In genomic region chr4:70621431-70621837, GRCm38 (mm10) we compare ENCODE assay signal across 8 mouse cellular contexts.
DNase-seq lines count a peak whose midpoint lies in the region; ATAC-seq and TF ChIP-seq lines count a peak whose summit lies in the region.
"Had no signal": no experiment of that assay in that cellular context is flagged by ENCODE, and none has a peak within 500 bp of the region (broad histone marks: within the 10 kb centered on the region; RNA-seq: fewer than 3 reads in every experiment).

No protein-coding gene starts in this region.

- H3K27ac ChIP-seq in liver, postnatal 0 days (ENCODE audit: low read depth) = no peak overlapping the region
- H3K27ac ChIP-seq in liver, embryonic 12.5 days = no peak overlapping the region
- H3K27ac ChIP-seq: embryonic facial prominence, embryonic 13.5 days had no signal

- peak; percentile 53 for TF ChIP-seq CTCF in liver, postnatal 0 days (IDR thresholded peaks at IDR 0.05; ENCODE audit: low read depth)

- no peak overlapping the region for H3K9ac ChIP-seq in liver, postnatal 0 days (replicated peaks)
- no peak overlapping the region for H3K9ac ChIP-seq in liver, embryonic 12.5 days
- H3K9ac ChIP-seq: embryonic facial prominence, embryonic 13.5 days had no signal

- H3K4me2 ChIP-seq in liver, postnatal 0 days (ENCODE audit: low read depth, low read length) = no peak overlapping the region
- H3K4me2 ChIP-seq in liver, embryonic 12.5 days = no peak overlapping the region
- H3K4me2 ChIP-seq: embryonic facial prominence, embryonic 13.5 days had no signal

- DNase-seq in liver, postnatal 0 days = no peak
- DNase-seq in adrenal gland, adult 8-10 months = peak; percentile 40
- DNase-seq in gonadal fat pad, adult 2 months (ENCODE audit: low read depth) = peak; percentile 40
- DNase-seq in retina, embryonic 14.5 days (ENCODE audit: low spot score) = peak; percentile 59
- no peak for DNase-seq in cerebellum, postnatal 25 days
- DNase-seq in cerebellum, postnatal 4 days (ENCODE audit: low spot score in 2 of 2) = no peak

- no peaks in the 10 kb centered on the region for H3K27me3 ChIP-seq in liver, postnatal 0 days (ENCODE audit: insufficient read depth, low read length)
- H3K27me3 ChIP-seq in liver, embryonic 12.5 days (replicated peaks) = no peaks in the 10 kb centered on the region
- H3K27me3 ChIP-seq: embryonic facial prominence, embryonic 13.5 days had no signal

- no peaks in the 10 kb centered on the region for H3K9me3 ChIP-seq in liver, postnatal 0 days (ENCODE audit: low read length)
- H3K9me3 ChIP-seq in liver, embryonic 12.5 days (replicated peaks) = no peaks in the 10 kb centered on the region
- H3K9me3 ChIP-seq: embryonic facial prominence, embryonic 13.5 days had no signal

- ATAC-seq in liver, postnatal 0 days = peak; percentile 35; the same call in 1 of the 2 replicates
- no peak for ATAC-seq in liver, embryonic 12.5 days

- whole genome bisulfite sequencing in liver, postnatal 0 days (ENCODE audit: insufficient replicate concordance) = 52% methylated on average over 2 of the region's 2 CpGs
- WGBS in liver, embryonic 12.5 days (ENCODE audit: insufficient replicate concordance) = 44% methylated on average over 2 of the region's 2 CpGs

- no peak overlapping the region for H3K4me3 ChIP-seq in liver, postnatal 0 days (ENCODE audit: low read depth, low read length)
- no peak overlapping the region for H3K4me3 ChIP-seq in liver, embryonic 12.5 days
- H3K4me3 ChIP-seq: embryonic facial prominence, embryonic 13.5 days had no signal

- TF ChIP-seq EP300 in liver, postnatal 0 days (IDR thresholded peaks at IDR 0.05; ENCODE audit: low read depth) = no peak

- H3K4me1 ChIP-seq in liver, postnatal 0 days (ENCODE audit: insufficient read depth) = no peaks in the 10 kb centered on the region
- no peaks in the 10 kb centered on the region for H3K4me1 ChIP-seq in liver, embryonic 12.5 days
- H3K4me1 ChIP-seq: embryonic facial prominence, embryonic 13.5 days had no signal

- no peaks in the 10 kb centered on the region for H3K36me3 ChIP-seq in liver, postnatal 0 days (replicated peaks; ENCODE audit: insufficient read depth, low read length)
- H3K36me3 ChIP-seq in liver, embryonic 12.5 days = no peaks in the 10 kb centered on the region
- H3K36me3 ChIP-seq: embryonic facial prominence, embryonic 13.5 days had no signal

Comparison
In these comparisons a context has a peak if more than half of its experiments do, and no peak if none do; other contexts are left out.
1. DNase-seq: peak in adrenal gland, adult 8-10 months (single experiment), gonadal fat pad, adult 2 months (single experiment) and retina, embryonic 14.5 days (single experiment); none in liver, postnatal 0 days (single experiment), cerebellum, postnatal 25 days (0 of 2) and cerebellum, postnatal 4 days (0 of 2).